Mouse (Mus musculus): ENCODE measurements at regions not wholly inside any gene's neighbourhood (a gene's known extent, or its start where the extent isn't known, plus 50 kb on each side); places are given as distances from the start of the nearest gene placed in this dataset.

GRCm38 (mm10) chr16:87789957-87790356, 91.2 kb downstream of the Bach1 start:
- TF ChIP-seq E2F4 (IDR thresholded peaks at IDR 0.05; ENCODE audit: borderline replicate concordance, low read depth, low read length) (no peak), POLR2AphosphoS5 (IDR thresholded peaks at IDR 0.05; ENCODE audit: borderline replicate concordance, low read depth, low read length) (no peak), ELF1 (IDR thresholded peaks at IDR 0.05; ENCODE audit: low read depth, low read length) (no peak), UBTF (IDR thresholded peaks at IDR 0.05; ENCODE audit: borderline replicate concordance, insufficient read depth, low read depth, low read length) (no peak), CTCF (IDR thresholded peaks at IDR 0.05 in 2 of 3, conservative IDR thresholded peaks at IDR 0.05 in 1 of 3; ENCODE audit: control insufficient read depth in 1 of 3, insufficient read depth in 1 of 3, low read depth in 2 of 3, low read length in 3 of 3, poor library complexity in 1 of 3, severe bottlenecking in 1 of 3) (no peak), MAZ (IDR thresholded peaks at IDR 0.05; ENCODE audit: low read depth, low read length) (no peak), POLR2A (IDR thresholded peaks at IDR 0.05; ENCODE audit: control insufficient read depth in 1 of 2, insufficient read depth in 1 of 2, low read depth in 1 of 2, low read length in 2 of 2, poor library complexity in 1 of 2) (no peak), SMC3 (IDR thresholded peaks at IDR 0.05; ENCODE audit: low read depth, low read length) (no peak)
